Mouse (Mus musculus) kidney, postnatal 4 days (tissue): ENCODE measurements at regions not wholly inside any gene's neighbourhood (a gene's known extent, or its start where the extent isn't known, plus 50 kb on each side); places are given as distances from the start of the nearest gene placed in this dataset.
A peak's percentile ranks its signal among the peaks of the same experiment; 100 is the strongest.

Experiments used
- DNase-seq, 2 experiments: peaks; one replicate each; pipeline ENCODE4 v3.0.0; 2021; ENCODE audit warnings: mixed read lengths in 2 of 2

- no peak for DNase-seq
Observed at GRCm38 (mm10) chr8:34368556-34368955, 257.0 kb upstream of the Gm10131 start.

DNA sequence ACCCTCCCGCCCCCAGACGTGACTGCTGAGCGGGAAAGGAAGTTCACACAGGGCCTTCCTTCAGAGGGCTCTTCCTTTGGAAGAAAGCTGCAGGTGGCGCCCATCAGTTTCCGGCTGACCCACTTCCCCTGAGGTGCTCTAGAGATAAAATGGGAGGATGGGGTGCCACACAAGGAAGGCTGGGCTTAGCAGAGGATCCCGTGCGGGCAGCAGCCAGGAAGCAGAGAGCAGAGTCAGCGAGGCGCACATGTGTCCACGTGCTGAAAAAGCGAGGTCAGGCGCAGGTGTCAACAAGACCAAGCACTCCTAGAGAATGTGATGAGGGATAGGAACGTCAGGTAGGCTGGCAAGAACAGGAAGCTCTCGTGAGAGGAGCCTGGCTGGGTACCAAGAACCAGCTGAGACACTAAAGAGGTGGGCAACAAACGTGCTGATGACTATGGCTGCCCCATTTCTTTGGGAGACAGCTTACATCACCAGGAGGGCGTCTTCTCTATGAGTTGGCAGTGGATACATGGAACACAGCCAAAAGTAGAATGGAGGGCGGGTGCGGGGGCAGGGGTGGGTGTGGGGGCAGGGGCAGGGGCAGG lies 253.0 kb upstream of the Gm10131 start:
- DNase-seq = peak in 1 of 2 experiments; percentile 5

- DNase-seq = peak in 1 of 2 experiments; percentile 6
Observed at GRCm38 (mm10) chr8:34363679-34364078, 252.1 kb upstream of the Gm10131 start.

- DNase-seq = no peak
Observed at GRCm38 (mm10) chr8:34363131-34363530, 251.6 kb upstream of the Gm10131 start.

GRCm38 (mm10) chr8:34361377-34361776 lies 249.8 kb upstream of the Gm10131 start:
- DNase-seq = no peak

DNA sequence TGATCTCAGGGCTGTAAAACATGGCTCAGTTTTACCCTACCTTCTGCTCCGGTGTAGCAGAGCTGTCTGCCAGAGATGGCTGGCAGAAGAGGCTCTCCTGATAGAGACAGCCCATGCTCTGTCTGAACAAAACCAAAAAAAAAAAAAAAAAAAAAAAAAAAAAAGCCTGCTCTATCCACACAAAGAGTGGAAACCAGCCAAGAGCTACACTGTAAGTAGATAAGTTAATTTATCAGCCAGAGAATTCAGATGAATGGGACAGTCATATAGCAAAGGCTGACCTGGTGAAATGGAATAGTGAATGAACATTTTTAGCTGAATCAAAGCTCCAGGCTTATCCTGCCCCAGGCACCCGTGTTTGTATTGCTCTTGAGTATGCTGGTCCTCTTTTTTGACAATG lies 248.2 kb upstream of the Gm10131 start:
- DNase-seq = no peak

DNA sequence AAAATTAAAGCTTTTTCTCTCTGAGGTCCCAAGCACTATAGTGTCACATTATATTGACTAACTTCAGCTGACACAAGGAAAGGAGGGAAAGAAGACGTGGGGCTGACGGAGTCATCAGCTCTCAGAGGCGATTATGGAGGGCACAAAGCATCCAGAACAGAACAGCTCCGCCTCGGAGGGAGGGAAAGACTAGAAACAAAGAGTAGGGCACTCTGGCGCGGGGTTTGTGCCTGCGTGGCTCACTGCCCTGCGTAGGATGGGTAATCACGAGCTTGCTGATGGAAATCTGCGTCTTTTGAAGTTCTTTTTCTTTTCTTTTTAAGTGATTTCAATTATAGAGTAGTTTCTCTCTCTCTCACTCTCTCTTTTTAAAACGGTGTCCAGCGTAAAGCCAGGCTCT lies 243.5 kb upstream of the Gm10131 start:
- no peak for DNase-seq

DNA sequence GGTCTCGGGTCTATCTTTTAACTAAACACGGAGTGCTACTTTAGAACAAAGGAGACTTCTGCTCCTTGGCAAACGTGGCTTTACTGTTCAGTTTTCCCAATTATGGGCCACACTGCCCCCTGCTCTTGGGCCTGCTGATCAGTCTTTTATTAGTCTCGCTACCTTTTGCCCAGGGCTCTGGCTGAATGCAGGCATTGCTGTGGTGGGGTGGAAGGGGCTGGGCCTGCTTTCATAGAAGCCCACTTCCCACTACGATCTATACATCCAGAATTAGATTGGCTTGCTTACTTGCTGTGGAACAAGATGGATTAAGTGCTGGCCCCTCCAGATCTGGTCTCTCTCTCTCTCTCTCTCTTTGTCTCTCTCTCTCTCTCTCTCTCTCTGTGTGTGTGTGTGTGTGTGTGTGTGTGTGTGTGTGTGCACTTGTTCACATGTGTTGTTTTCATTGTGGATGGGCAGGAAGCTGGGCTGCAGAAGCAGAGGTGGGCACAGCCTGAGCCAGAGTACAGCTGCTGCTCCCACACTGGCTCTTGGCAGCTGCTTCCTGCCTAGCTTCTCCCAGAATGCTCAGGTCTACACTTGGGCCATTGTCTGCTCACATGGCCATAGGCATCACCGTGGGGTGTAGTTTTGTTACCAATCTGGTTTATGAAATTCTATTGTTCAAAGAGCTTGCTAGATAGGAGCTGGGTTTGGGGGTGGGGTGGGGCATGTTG lies 241.8 kb upstream of the Gm10131 start:
- DNase-seq = peak in 1 of 2 experiments; percentile 9

- no peak for DNase-seq
Observed at GRCm38 (mm10) chr8:34334851-34335250, 223.3 kb upstream of the Gm10131 start.

- no peak for DNase-seq
Observed at GRCm38 (mm10) chr8:34331673-34332072, 220.1 kb upstream of the Gm10131 start.

DNA sequence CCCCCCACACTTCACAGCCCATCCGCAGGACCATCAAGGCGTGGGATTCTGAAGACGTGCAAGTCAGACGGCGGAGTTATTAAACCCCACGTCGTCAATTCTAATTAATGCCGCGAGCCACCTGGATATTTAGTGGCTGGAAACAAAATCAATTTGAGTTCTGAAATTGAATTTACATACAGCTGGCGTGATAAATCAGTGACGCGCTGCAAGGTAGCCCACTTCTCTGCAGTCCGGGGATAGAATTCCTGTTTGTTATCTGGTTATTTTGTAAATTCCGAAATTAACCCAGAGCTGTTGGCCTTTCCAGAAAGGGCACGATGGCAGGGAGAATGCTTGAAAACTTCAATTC lies 215.1 kb upstream of the Gm10131 start:
- no peak for DNase-seq

DNA sequence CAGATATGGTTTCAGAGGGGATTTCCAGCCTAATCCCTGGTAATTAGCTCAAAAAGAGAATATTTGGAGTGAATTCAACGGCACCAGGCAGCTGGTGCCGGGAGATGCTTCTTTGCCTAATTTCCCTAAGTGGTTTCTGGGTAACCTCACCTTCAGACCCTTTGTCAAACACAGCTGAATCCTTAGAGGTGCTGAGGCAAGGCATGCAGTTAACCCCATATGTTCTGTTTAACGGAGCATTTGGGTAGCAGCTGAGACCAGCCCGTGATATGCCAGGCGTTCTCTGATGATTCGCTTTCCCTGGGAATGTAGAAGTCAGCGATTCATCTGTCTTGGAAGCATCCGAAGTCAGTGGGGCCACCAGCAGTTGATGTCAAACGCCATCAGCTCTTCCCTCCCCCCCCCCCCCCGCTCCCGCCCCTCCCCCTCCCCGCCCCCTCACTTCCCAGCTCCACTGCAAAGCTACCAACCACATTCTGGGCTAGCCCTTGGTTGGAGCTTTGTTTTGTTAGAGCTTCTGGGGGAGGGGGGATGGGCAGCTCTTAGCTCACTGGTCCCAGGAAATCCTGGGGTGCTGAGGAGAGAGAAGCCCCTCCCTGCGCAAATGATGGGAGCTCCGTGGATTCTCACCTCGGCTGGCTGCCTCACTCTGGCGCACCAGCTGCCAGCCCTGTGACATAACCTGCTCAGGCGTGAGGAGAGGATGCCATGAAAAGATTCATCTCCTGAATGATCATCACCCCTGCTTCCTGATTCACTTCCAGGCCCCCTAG lies 214.5 kb upstream of the Gm10131 start:
- peak; percentile 9 to 25 for DNase-seq

GRCm38 (mm10) chr8:34320158-34320587 lies 208.6 kb upstream of the Gm10131 start:
- peak; percentile 18 to 24 for DNase-seq

DNA sequence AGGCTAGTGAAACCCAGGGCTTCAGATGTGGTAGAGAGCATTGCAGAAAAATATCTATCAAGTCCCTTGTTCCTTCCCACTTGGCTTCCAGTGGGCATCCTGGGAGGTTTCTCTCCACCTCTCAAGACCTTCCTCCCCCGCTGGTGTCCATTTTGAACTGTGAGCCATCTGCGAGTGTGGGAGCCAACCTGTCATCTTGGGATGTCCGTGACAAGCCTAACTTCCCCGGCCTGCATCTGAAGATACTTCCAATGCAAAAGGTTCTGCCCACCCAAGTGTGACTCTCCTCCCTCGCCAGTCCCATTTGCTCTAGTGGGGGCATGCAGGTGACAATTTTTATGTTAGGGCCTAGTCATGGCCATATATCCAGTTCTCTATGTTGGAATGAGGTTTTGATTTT lies 208.2 kb upstream of the Gm10131 start:
- no peak for DNase-seq

- no peak for DNase-seq
Observed at GRCm38 (mm10) chr8:34315233-34315632, 203.7 kb upstream of the Gm10131 start.

GRCm38 (mm10) chr8:34305542-34306485 lies 194.3 kb upstream of the Gm10131 start:
- DNase-seq = peak; percentile 7 to 17

DNA sequence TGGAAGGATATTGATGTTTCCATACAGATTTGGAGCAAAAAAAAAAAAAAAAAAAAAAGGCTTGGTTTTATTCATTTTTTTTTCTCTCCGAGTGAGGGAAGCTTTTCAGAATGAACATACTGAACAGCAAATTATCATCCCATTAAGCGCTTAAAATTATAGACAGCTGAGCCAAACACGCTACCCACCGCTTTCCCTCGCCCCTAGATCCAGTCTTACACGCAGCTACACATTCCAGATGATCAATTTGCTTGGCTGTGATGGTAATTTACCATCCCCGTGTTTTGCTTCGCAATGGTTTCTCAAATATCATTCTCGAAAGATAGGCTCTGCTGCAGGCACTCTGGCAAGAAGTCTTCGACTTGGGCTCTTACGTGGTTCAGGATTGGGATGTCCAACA lies 192.3 kb upstream of the Gm10131 start:
- no peak for DNase-seq

DNA sequence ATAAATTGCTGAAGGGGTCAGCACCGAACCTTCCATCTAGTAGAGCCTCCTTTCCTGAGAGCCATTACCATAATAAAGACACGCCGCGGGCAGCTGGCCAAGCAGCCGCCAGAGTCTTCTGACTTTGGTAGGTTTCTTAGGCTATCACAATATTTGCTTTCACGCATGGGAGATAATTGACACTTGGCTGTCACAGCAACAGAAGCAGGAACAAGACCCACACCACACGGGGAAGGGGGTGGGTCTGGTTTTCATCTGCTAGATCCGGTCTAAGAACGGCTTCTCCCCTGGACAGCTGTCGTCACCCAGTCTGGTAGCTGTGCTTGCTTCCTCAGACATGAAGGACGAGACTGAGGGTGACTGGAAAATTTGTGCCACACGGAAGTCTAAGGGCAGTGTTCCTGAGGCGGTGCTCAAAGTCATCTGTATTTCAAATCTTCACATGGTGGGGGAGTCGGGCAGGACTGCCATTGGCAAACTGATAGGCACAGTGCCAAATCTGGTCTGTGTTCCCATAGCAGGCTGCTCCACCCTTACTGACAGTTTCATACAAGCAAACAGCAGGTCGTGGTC lies 188.9 kb upstream of the Gm10131 start:
- DNase-seq = peak; percentile 42 to 53

DNA sequence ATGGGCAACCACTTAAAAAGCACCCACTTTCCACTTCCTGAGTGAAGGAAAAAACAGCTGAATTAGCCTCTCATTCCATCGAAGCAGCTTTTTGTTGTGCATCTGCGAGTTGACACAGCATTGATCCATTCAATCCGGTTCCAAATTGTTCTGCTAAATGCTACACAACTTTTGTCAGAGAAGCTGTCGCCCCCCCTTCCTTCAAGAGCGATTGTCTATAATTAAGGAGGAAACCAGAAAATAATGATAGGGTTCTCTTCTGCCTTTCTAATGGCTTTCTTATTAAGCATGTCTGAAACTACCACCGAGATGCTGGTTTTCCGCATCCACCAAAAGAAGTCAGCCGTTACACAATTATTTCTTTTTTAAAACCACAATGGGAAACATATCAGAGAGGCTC lies 183.2 kb upstream of the Gm10131 start:
- no peak for DNase-seq

DNA sequence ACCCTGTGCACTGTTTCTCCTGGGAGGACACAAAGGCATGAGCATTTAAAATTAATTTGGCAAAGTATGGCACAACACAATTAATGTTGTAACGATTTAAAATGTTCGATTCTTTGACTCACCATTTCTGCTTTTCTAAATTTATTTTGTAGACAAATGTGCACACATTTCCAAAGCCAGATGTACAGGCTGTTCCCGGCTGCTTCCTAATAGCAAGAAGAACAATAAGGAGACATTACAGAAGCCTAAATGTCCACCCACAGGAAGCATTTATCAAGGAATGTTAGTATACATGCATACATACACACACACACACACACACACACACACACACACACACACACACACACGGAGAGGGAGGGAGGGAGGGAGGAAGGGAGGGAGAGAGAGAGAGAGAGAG lies 179.1 kb upstream of the Gm10131 start:
- no peak for DNase-seq

DNA sequence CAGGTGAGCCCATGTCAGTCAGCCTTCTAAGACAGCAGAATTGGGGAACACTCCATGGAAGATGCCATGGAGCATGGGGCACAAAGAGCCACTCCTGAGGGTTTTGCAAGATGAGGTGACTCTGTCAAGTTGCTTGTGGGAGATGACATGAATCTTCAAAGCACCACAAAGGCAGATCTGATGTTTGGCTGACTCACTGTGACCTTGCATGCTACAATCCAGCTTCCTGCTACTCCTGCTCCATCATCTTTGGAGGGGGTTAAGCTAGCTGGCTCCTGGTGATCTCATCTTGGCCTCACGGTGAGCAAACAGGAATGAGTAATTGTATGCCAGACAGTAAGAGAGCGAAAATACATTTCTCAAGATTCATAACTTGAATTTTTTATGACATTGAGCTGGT lies 176.3 kb upstream of the Gm10131 start:
- no peak for DNase-seq

- no peak for DNase-seq
Observed at GRCm38 (mm10) chr8:34284576-34284975, 173.0 kb upstream of the Gm10131 start.
